ENCODE assay signal across 8 mouse cellular contexts in the genomic region with DNA sequence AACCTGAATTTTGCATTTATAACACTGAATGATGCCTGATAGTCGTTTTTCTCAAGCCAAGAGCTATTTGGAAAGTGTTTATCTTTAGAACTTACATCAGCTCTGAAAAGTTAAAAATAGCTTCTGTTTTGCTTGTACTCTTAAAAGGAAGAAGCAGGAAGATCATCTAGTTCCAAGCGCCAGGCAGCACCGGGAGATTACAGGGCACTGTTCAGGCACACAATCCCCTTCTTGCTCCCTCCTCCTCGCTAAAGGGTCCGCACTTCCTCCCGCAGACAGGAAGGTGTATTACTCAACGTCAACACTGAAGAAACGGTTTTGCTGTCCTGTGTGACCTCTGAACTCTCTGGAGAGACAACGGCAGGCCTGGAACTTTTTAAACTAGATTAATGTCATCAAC. TPM values are rescaled to one million over a fixed set of nuclear protein-coding genes. Genes with fewer than 3 reads are reported as not detected.
DNase-seq lines count a peak whose midpoint lies in the region; ATAC-seq and TF ChIP-seq lines count a peak whose summit lies in the region.

No protein-coding gene starts in this region.

- peak overlapping the region; percentile 4; the same call in 1 of the 2 replicates for H3K4me2 ChIP-seq in liver, postnatal 0 days (ENCODE audit: low read depth, low read length)
- no peak overlapping the region for H3K4me2 ChIP-seq in forebrain, embryonic 14.5 days (ENCODE audit: low read length)
- H3K4me2 ChIP-seq in midbrain, embryonic 13.5 days (replicated peaks): no peak overlapping the region

- peaks cover 26% of the 10 kb centered on the region for H3K4me1 ChIP-seq in liver, postnatal 0 days (ENCODE audit: insufficient read depth)
- H3K4me1 ChIP-seq in limb, embryonic 10.5 days: peaks cover 10% of the 10 kb centered on the region
- H3K4me1 ChIP-seq in forebrain, embryonic 14.5 days (ENCODE audit: control insufficient read depth, insufficient read depth, low read length): no peaks in the 10 kb centered on the region
- 0 out of 2 replicates have a peak, but pooled peaks cover 5% of the 10 kb centered on the region for H3K4me1 ChIP-seq in midbrain, embryonic 13.5 days (replicated peaks)

- no peaks in the 10 kb centered on the region for H3K36me3 ChIP-seq in liver, postnatal 0 days (replicated peaks; ENCODE audit: insufficient read depth, low read length)
- H3K36me3 ChIP-seq in limb, embryonic 10.5 days: no peaks in the 10 kb centered on the region
- H3K36me3 ChIP-seq in forebrain, embryonic 14.5 days (ENCODE audit: control insufficient read depth, insufficient read depth, low read length): no peaks in the 10 kb centered on the region
- no peaks in the 10 kb centered on the region for H3K36me3 ChIP-seq in midbrain, embryonic 13.5 days

- no peaks in the 10 kb centered on the region for H3K9me3 ChIP-seq in liver, postnatal 0 days (ENCODE audit: low read length)
- no peaks in the 10 kb centered on the region for H3K9me3 ChIP-seq in limb, embryonic 10.5 days (replicated peaks)
- H3K9me3 ChIP-seq in forebrain, embryonic 14.5 days (replicated peaks; ENCODE audit: control insufficient read depth, low read length): no peaks in the 10 kb centered on the region
- H3K9me3 ChIP-seq in midbrain, embryonic 13.5 days: no peaks in the 10 kb centered on the region

- no peak overlapping the region for H3K4me3 ChIP-seq in liver, postnatal 0 days (ENCODE audit: low read depth, low read length)
- H3K4me3 ChIP-seq in limb, embryonic 10.5 days: no peak overlapping the region
- no peak overlapping the region for H3K4me3 ChIP-seq in forebrain, embryonic 14.5 days (ENCODE audit: low read depth, low read length)
- no peak overlapping the region for H3K4me3 ChIP-seq in midbrain, embryonic 13.5 days (replicated peaks)

- intact Hi-C loops in heart, postnatal 10 days (cut with DNase I): no loop called here

- no peak overlapping the region for H3K9ac ChIP-seq in liver, postnatal 0 days (replicated peaks)
- H3K9ac ChIP-seq in forebrain, embryonic 14.5 days (ENCODE audit: low read length): no peak overlapping the region
- no peak overlapping the region for H3K9ac ChIP-seq in midbrain, embryonic 13.5 days (replicated peaks)

- TF ChIP-seq CTCF in liver, postnatal 0 days (IDR thresholded peaks at IDR 0.05; ENCODE audit: low read depth): no peak

- WGBS in liver, postnatal 0 days (ENCODE audit: insufficient replicate concordance): 4% methylated on average over 9 of the region's 9 CpGs
- 55% methylated on average over 9 of the region's 9 CpGs for WGBS in limb, embryonic 10.5 days
- whole genome bisulfite sequencing in forebrain, embryonic 14.5 days: 79% methylated on average over 9 of the region's 9 CpGs
- WGBS in midbrain, embryonic 13.5 days: 81% methylated on average over 9 of the region's 9 CpGs

- H3K27ac ChIP-seq in liver, postnatal 0 days (ENCODE audit: low read depth): peak overlapping the region; percentile 64
- H3K27ac ChIP-seq in limb, embryonic 10.5 days: no peak overlapping the region
- H3K27ac ChIP-seq in forebrain, embryonic 14.5 days (ENCODE audit: low read depth, low read length): no peak overlapping the region
- H3K27ac ChIP-seq in midbrain, embryonic 13.5 days: no peak overlapping the region

- peak; percentile 21 for DNase-seq in thymus, postnatal 4 days
- DNase-seq in thymus, adult 18-20 months: no peak
- DNase-seq in heart, postnatal 10 days: peak; percentile 63 to 77
- DNase-seq in liver, postnatal 0 days: no peak
- peak; percentile 56 for DNase-seq in telencephalon, adult 2 months (ENCODE audit: low read depth, low spot score)
- DNase-seq in limb, embryonic 10.5 days (ENCODE audit: low spot score): no peak
- DNase-seq in forebrain, embryonic 14.5 days (ENCODE audit: low spot score): no peak

- ATAC-seq in liver, postnatal 0 days: peak; percentile 55
- ATAC-seq in forebrain, embryonic 14.5 days: no peak
- no peak for ATAC-seq in midbrain, embryonic 13.5 days

- H3K27me3 ChIP-seq in liver, postnatal 0 days (ENCODE audit: insufficient read depth, low read length): no peaks in the 10 kb centered on the region
- no peaks in the 10 kb centered on the region for H3K27me3 ChIP-seq in limb, embryonic 10.5 days (ENCODE audit: low read depth, poor library complexity, severe bottlenecking)
- no peaks in the 10 kb centered on the region for H3K27me3 ChIP-seq in forebrain, embryonic 14.5 days (replicated peaks; ENCODE audit: control insufficient read depth, insufficient read depth, low read length)
- H3K27me3 ChIP-seq in midbrain, embryonic 13.5 days: no peaks in the 10 kb centered on the region

- TF ChIP-seq EP300 in liver, postnatal 0 days (IDR thresholded peaks at IDR 0.05; ENCODE audit: low read depth): no peak; the same call in 1 of the 2 replicates

RNA-seq across cellular contexts. Expression of a gene that starts 22.4 kb away (rescaled TPM):
- total RNA-seq in heart, postnatal 10 days (2021): 100 to 1,000 TPM; 135 to 144 TPM
- 10.1 and 12.2 TPM in 2 replicates for polyA plus RNA-seq in liver, postnatal 0 days (2015; fragmentation: Nextera tagmentation; extraction: Ambion mirVana)
- polyA plus RNA-seq in limb, embryonic 10.5 days (2016; fragmentation: Nextera tagmentation; extraction: Ambion mirVana): 46.3 and 48.7 TPM in 2 replicates
- 45.9 and 55.6 TPM in 2 replicates for polyA plus RNA-seq in forebrain, embryonic 14.5 days (2014; fragmentation: Nextera tagmentation; extraction: Ambion mirVana)
- 81.1 and 81.2 TPM in 2 replicates for polyA plus RNA-seq in midbrain, embryonic 13.5 days (2015; fragmentation: Nextera tagmentation; extraction: Ambion mirVana)

RNA-seq across cellular contexts. Expression of a gene that starts 58.8 kb away (rescaled TPM):
- total RNA-seq in heart, postnatal 10 days (2021): 10 to 100 TPM; 39.4 to 49.5 TPM
- polyA plus RNA-seq in liver, postnatal 0 days (2015; fragmentation: Nextera tagmentation; extraction: Ambion mirVana): 19.3 and 23.7 TPM in 2 replicates
- polyA plus RNA-seq in limb, embryonic 10.5 days (2016; fragmentation: Nextera tagmentation; extraction: Ambion mirVana): 98.1 and 111 TPM in 2 replicates
- polyA plus RNA-seq in forebrain, embryonic 14.5 days (2014; fragmentation: Nextera tagmentation; extraction: Ambion mirVana): 70.3 and 79.8 TPM in 2 replicates
- polyA plus RNA-seq in midbrain, embryonic 13.5 days (2015; fragmentation: Nextera tagmentation; extraction: Ambion mirVana): 81.8 and 83.6 TPM in 2 replicates

Comparison
In these comparisons a context has a peak if more than half of its experiments do, and no peak if none do; other contexts are left out.
1. DNase-seq: peak in thymus, postnatal 4 days (single experiment), heart, postnatal 10 days (2 of 2) and telencephalon, adult 2 months (single experiment); none in thymus, adult 18-20 months (0 of 2), liver, postnatal 0 days (single experiment), limb, embryonic 10.5 days (single experiment) and forebrain, embryonic 14.5 days (single experiment).